Mouse (Mus musculus) right cerebral cortex, postnatal 14 days (tissue): ENCODE data around the gene Ltb4r2.

Experiments used
- DNase-seq: peaks from one replicate; pipeline ENCODE4 v3.0.0; 2022

Gene Ltb4r2

DNA sequence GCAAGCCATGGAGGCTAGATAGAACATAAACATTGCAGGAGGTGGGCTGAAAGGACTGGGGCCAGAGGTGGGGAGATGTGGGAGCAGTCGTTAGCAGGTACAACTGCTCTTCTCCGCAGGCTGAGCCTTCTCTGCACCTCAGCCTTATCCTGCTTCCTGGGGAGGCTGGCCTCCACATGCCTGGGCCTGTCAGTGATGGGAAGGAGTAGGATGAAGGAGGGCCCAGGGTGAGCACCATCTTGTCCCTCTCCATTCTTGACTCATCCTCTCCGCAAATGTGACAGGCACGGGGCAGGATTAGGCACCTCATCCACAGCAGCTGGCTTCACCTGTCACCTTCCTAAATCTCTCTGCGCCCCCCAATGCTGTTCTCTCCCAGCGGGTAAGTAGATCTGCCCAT, at the start of gene Ltb4r2:
Gene Ltb4r2 (plus strand): TSS at position 266 of the 400 bp plus-strand sequence.
- no peak for DNase-seq

DNA sequence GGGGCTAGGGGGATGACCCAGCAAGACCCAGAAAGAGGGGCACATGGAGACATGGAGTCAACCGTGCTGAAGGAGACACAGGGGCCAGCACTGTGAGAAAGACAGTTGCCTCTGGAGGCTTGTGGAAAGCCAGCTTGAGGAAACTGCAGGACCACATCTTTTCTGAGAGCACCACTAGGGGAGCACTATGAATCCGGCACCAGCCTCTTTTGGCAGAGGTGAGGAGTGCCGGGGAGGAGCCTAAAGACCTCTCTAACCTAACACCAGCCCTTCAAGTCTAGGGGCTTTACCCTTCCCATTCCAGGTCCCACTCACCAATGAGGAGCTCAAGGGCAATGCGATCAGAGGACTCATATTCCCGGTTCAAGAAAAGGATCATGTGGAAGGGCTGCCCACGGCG, 49.4 kb upstream of the Ltb4r2 start:
- no peak for DNase-seq

GRCm38 (mm10) chr14:55713007-55713728, 48.1 kb upstream of the Ltb4r2 start:
- DNase-seq = no peak

DNA sequence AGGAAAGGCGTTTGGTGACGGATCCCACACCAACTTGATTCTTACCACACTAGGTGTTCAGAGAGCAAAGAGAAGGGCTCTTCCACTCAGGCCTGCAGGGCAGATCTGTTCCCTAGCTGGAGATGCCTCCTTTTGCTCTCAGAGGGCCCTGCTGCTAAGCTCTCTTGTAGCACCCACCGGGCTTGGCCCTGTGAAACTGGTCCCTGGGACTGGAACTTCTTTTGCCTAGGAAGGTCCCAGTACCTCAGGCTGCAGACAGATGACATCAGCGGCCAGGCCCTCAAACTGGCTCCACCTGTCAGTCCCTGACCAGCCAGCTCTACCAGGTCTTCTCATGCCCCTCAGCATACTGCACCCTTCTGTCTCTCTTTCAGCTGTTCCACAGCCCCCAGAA, 47.5 kb upstream of the Ltb4r2 start, which contains the start of gene Tgm1:
Gene Tgm1 (minus strand): TSS at position 198 of the 394 bp plus-strand sequence.
- DNase-seq = no peak

DNA sequence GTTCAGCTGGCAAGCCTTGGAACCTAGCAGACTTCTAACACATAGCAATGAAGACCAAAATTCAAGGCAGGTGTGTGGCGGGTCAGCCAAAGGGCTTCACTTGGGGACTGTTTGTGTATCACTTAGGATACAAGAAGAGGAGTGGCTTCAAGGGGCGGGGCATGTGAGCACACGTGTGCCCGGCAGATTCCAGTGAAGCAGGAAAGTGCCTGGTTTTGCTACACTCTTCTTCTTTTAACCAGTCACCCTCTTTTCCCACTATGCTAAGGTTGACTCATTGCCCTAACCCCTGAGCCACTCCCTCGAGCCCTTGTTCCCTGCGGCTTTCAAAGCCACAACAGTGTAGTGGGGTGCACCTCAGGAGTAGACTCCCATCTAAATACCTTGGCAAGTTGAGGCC, 46.3 kb upstream of the Ltb4r2 start:
- no peak for DNase-seq

DNA sequence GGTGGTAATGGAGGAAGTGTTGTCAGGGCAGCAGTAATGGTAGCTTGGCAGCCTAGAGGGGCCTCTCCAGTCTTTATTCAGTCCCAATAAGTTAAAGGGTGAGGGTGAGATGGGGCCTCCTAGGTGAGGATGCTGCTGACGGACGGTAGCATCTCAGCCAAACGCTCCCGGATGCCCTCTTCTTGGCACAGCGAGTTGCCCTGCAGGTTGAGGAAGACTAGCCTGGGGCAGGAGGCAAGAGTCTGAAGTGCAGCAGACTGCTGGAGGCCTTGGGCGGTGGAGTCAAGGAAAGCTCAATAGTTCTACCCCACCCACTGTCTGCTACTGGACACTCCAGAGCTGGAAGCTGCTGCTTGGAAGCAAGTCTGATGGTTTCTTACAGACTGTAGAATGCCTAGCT, 45.0 kb upstream of the Ltb4r2 start:
- no peak for DNase-seq

DNA sequence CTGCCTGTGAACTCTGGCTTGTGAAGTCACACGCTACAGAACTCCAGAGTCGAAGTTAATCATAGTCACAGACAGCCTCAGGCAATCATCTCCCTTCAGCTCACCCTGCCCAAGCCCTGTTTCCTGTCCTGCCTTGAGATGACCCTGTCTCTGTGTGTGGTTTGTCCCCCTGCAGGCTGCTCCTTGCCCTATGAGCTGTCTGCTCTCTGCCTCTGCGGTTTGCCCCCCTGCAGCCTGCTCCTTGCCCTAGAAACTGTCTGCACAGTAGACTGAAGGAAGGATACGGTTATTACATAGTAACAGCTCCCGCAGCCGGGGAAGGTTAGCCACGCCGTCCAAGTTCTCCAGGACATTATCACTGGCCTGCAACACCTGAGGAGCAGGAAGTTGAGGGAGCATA, 44.3 kb upstream of the Ltb4r2 start:
- no peak for DNase-seq

- no peak for DNase-seq
These were observed 41.5 kb upstream of the Ltb4r2 start for GRCm38 (mm10) chr14:55719737-55720136.

DNA sequence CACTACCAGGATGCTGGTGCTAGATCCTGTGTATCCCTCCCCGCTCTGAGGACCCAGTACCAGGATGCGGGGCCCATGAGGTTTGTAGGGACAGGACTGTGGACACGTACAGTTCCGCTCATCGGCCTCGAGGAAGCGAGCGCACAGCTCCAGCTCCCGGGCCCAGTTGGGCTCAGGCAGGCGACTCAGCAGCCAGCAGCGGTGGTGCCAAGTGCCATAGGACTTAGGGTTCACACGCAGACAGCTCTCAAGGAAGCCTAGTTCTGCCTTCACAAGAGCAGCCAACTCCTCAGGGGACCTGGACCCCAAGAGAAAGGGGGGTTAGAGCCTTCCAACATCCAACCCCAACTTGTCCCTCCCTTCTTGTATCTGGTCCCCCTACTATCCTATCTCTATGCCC, 40.6 kb upstream of the Ltb4r2 start:
- DNase-seq = no peak

GRCm38 (mm10) chr14:55721076-55721475, 40.2 kb upstream of the Ltb4r2 start:
- DNase-seq = no peak

DNA sequence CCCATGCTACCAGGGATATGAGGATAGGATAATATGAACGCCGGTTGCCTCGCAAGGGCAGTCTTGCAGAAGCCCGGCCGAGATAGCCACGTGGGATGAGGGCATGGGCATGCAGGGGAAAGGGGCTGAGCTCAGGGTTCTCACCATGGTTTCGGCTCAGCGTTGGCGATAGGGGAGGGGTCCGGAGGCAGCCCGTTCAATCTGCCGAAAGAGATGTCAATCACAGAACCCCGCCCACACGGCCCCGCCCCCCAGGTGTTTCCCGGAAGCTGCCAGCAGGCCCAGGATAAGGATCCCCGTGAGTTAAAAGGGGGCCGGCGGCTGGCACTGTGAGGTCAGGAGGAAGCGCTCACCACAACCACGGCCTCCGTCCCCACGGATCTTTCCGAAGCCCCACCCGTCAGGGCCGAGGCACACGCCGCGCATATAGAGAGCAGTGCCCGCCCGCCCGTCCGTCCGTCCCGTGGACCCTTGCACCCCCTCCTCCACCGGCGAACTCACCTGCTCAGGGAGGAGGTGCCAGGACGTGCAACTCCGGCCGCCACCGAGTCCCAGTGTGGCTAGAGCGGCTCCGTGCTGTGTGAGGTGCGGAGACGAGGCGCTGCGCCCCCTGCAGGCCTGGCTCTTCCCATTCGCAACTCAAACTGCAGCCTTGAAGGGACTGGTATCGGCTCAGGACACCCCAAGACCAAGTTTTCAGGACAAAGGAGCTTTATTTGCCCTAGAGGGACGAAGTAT, 39.4 kb upstream of the Ltb4r2 start, which contains the start of gene Rabggta:
Gene Rabggta (minus strand): TSS at position 564 of the 738 bp plus-strand sequence.
- peak; percentile 95 for DNase-seq

DNA sequence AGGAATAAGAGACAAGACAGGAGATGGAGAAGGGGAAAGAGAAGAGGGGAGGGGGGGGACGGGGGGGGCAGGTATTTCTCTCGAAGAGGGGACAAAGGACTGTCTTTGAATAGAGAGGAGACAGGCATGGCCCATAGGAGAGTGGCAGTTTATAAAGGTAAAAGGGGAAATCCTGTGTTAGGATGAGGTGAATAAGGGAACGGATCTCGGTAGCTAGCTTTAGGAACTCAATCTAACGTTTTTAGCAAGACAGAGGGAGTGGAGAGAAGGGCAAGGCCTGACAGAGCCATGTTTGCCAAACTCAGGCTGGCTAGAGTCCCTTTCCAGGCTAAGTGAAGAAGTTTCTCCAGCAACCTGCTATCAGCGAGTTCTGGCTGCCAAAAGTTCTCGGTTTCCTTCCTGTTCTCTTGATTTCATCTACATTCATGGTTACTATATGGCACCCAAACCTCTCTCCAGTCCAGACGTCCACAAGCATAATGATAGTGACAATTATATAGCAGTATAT, 38.7 kb upstream of the Ltb4r2 start:
- no peak for DNase-seq

GRCm38 (mm10) chr14:55723433-55723832, 37.8 kb upstream of the Ltb4r2 start:
- DNase-seq = no peak

DNA sequence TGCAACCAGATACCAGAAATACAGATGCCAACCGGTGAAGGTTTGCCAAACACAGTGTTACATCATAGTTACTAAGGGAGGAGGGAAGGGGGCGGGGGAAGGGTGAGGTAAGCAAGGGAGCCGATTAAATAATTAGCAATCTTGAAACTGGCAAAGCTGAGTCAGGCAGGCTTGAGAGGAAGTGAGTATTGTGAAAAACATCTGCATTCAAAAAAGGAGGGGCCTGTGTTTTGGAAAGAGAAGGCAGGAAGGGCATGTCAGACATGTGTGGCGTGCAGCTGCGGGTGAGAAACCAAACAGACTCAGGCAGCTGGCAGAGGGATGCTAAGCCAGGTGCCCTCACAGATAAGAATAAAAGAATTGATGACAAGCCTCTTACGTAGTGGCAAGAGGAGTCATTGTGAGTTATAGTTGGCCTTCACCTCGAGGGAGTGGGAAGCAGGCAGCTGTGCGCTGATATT, 36.8 kb upstream of the Ltb4r2 start:
- DNase-seq = no peak

GRCm38 (mm10) chr14:55726261-55726660, 35.0 kb upstream of the Ltb4r2 start:
- DNase-seq = no peak

DNA sequence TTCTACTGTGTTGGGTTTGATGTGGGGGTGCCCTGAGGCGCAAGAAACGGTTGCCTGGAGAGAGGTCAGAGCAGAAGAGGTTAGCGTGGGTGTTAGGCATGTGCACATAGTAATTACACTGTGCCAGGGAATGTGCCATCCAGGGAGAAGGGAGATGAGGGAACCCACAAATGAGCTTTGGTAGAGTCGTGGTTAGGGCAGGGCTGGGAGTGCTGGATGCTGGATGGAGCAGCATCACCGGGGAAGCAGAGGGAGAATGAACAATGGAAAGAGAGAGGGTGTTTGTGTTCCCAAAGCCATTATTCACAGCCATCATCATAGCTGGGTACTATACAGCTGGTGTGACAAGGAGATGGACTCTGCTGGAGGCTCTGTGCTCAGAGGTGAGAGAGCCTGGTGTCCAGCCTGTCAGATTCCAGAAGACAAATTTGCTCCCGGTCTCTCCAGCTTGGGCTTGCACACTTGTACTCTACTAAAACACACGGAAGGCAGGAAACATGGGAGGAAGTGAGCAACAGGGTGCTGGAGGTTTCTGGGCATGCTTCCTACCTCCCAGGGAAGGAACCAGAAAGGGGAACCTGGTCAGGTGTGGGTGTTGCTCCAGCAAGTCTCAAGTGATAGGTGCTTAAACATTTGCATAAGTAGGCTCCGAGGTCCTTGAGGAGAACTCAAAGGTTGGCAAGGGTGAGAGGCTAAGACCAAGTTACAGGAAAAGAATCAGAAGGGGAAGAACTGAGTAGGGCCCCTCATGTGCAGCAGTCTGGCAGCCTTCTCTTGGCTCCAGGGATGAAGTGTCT, 33.1 kb upstream of the Ltb4r2 start:
- no peak for DNase-seq

GRCm38 (mm10) chr14:55730116-55730515, 31.1 kb upstream of the Ltb4r2 start:
- no peak for DNase-seq

GRCm38 (mm10) chr14:55730531-55731032, 30.6 kb upstream of the Ltb4r2 start:
- DNase-seq = no peak

DNA sequence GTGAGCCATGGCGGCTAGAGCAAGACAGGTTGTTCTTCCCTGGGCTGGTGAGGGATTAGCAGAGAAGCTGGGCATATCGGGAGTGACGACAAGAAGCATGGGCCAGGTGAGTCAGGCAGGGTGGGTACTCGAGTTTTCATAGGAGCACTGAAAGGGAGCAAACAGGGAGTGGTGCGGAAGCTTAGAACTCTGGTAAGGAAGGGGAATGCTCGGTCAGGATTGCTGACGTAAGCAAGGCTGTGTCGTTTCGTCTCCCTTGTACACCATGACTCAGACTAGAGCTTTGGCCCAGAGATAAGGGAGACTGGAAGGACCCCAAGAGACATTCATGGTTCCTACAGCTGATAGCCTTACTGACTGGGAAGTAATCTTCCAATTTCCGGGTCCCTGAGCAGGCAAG, 27.3 kb upstream of the Ltb4r2 start:
- DNase-seq = no peak

DNA sequence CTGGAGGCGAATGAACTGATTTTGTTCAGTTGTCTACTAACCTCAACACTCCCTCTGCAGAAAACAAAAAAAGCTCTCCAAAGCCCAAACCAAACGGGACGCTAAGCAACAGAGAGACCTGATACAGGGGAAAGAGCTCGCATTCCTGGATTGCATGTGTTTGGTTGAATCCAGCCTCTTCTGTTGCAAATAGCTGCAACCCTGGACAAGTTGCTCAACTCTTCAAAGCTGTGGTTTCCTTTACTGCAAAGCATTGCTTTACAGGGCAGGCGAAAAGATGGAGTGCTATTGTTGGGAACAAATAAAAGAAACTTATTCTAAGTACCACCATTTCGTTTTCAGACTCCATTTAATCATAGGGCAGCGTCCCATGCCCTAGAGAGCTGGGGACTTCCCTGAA, 26.4 kb upstream of the Ltb4r2 start:
- DNase-seq = no peak

DNA sequence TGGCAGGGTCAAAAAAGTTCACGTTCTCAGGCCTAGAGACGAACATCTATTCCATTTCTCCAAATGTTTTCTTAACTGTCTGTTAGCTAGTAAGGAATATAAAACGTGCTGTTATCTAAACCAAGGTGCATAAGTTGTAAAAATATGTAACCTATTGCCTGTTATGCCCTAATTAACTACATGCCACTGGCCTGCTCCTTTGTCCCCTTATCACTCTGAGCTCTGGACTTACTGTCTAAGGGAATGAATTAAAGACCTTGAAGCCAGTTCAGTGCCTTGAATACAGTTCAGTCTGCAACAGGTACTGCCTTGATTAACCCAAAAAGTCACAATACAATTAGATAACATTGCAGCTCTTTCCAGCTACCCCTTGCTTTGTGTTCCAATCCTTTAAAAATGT, 25.9 kb upstream of the Ltb4r2 start:
- no peak for DNase-seq

DNA sequence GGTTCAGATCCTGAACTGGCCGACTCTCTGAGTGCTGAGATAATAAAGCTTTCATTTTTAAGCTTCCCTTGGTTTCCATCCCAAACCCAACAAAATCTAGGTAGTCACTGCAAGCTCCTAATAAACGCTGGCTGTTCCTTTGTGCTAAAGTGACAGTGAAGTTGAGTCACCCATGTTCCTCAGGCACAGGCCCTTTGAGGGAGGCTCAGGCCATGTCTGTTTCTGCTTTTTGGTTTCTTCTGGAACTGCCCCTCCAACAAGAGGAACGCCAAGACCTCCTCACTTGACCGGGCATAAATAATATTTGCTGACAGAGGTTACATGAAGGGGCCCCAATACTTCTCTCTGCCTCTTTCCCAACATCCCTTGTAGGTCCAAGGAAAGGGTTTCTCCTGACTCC, 25.5 kb upstream of the Ltb4r2 start:
- DNase-seq = no peak

DNA sequence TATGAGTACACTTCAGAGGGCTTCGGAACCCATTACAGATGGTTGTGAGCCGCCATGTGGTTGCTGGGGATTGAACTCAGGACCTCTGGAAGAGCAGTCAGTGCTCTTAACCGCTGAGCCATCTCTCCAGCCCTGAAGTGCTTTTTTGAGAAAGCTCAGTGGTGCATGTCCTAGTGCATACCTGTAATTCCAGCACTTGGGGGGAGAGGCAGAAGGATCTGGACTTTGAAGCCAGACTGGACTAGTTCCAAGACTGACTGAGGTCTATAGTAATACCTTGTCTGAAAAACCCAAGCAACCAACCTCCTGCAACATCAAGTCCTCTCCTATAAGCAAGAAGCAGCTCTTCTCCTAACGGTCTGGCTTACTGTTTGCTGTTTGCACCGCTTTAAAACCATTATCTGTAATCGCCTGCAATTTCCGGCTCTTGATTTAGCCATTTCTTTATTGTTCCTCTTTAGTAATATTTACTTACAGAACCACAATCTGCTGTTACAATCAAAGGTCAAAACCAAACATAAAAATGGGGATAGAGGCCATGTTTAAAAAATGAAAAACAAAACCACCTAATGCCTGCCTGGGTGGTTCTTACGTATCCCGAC, 24.0 kb upstream of the Ltb4r2 start:
- DNase-seq = no peak
